Mouse (Mus musculus) kidney, embryonic 16.5 days (tissue): Measurements from ENCODE around the gene Zdhhc22. TPM values are rescaled to one million over a fixed set of nuclear protein-coding genes. Genes with fewer than 3 reads are reported as not detected.

Experiments used
- ATAC-seq: fragments of 200-750 bp; cut with Nextera tagmentation; 2 replicates; pipeline ENCODE4 v1.8.0; 2017; ENCODE audit warnings: moderate TSS enrichment; ENCODE audit not compliant: low FRiP score, low TSS enrichment
- H3K27ac ChIP-seq: fragments of 300-500 bp; sonication (generic); 2 replicates; pipeline ENCODE4 v1.5.1; 2014; ENCODE audit warnings: low read length
- H3K27me3 ChIP-seq: fragments of 300-500 bp; sonication (generic); 2 replicates; pipeline ENCODE4 v1.6.1; 2014; ENCODE audit warnings: low read length, control low read depth, mixed read lengths; ENCODE audit not compliant: insufficient read depth
- H3K36me3 ChIP-seq: fragments of 300-500 bp; sonication (generic); 2 replicates; pipeline ENCODE4 v1.6.1; 2014; ENCODE audit warnings: low read length, control low read depth, mixed read lengths; ENCODE audit not compliant: insufficient read depth
- H3K4me1 ChIP-seq: fragments of 300-500 bp; sonication (generic); 2 replicates; pipeline ENCODE4 v1.6.1; 2014; ENCODE audit warnings: low read length, control low read depth, mixed read lengths; ENCODE audit not compliant: insufficient read depth
- H3K4me2 ChIP-seq: fragments of 300-500 bp; sonication (generic); replicated peaks from 2 replicates; pipeline ENCODE4 v1.6.1; 2014; ENCODE audit warnings: low read depth, low read length
- H3K4me3 ChIP-seq: fragments of 300-500 bp; sonication (generic); 2 replicates; pipeline ENCODE4 v1.5.1; 2014; ENCODE audit warnings: mild to moderate bottlenecking, low read length
- H3K9ac ChIP-seq: fragments of 300-500 bp; sonication (generic); replicated peaks from 2 replicates; pipeline ENCODE4 v1.6.1; 2014; ENCODE audit warnings: low read length
- H3K9me3 ChIP-seq: fragments of 300-500 bp; sonication (generic); 2 replicates; pipeline ENCODE4 v1.6.1; 2016; ENCODE audit warnings: low read length, control low read depth
- WGBS: fragments of 180-500 bp; shearing (Covaris S2); extraction: QIAGEN DNeasy Blood & Tissue Kit; methylation state at CpG from one replicate; pipeline ENCODE4 v1.1.7; 2014; 5-methylcytosine and 5-hydroxymethylcytosine counted together
- polyA plus RNA-seq: library from polyadenylated mRNA; unstranded; fragments of >200 nt; fragmentation: Nextera tagmentation; extraction: Ambion mirVana; gene quantifications from 2 replicates; pipeline ENCODE4 v1.2.1, GENCODE M21; 2015

Gene Zdhhc22
- polyA plus RNA-seq, 1 experiment from 2014 or later, result not detected

GRCm38 (mm10) chr12:86945126-86945525, 45.1 kb downstream of the Zdhhc22 start:
- 0 out of 2 replicates have a peak, but pooled peaks cover 4% of the 10 kb centered on the region for H3K27me3 ChIP-seq
- H3K9ac ChIP-seq, result no peak overlapping the region
- peaks cover 26% of the 10 kb centered on the region for H3K4me1 ChIP-seq
- no peak overlapping the region for H3K27ac ChIP-seq
- no peak overlapping the region for H3K4me3 ChIP-seq
- WGBS, result 5% methylated on average over 4 of the region's 4 CpGs
- no peaks in the 10 kb centered on the region for H3K36me3 ChIP-seq
- no peak for ATAC-seq
- no peak overlapping the region for H3K4me2 ChIP-seq
- no peaks in the 10 kb centered on the region for H3K9me3 ChIP-seq

GRCm38 (mm10) chr12:86943421-86943820, 46.8 kb downstream of the Zdhhc22 start:
- no peaks in the 10 kb centered on the region for H3K9me3 ChIP-seq
- no peaks in the 10 kb centered on the region for H3K36me3 ChIP-seq
- H3K4me2 ChIP-seq, result no peak overlapping the region
- ATAC-seq, result no peak
- 0 out of 2 replicates have a peak, but pooled peaks cover 4% of the 10 kb centered on the region for H3K27me3 ChIP-seq
- no peak overlapping the region for H3K9ac ChIP-seq
- no peak overlapping the region for H3K27ac ChIP-seq
- H3K4me1 ChIP-seq, result peaks cover 13% of the 10 kb centered on the region
- 88% methylated on average over 8 of the region's 8 CpGs for whole genome bisulfite sequencing
- no peak overlapping the region for H3K4me3 ChIP-seq

GRCm38 (mm10) chr12:86941734-86942486, 48.3 kb downstream of the Zdhhc22 start:
- no peak overlapping the region for H3K27ac ChIP-seq
- 62% methylated on average over 5 of the region's 5 CpGs for WGBS
- H3K36me3 ChIP-seq, result no peaks in the 10 kb centered on the region
- no peak overlapping the region for H3K4me2 ChIP-seq
- no peak overlapping the region for H3K9ac ChIP-seq
- no peak overlapping the region for H3K4me3 ChIP-seq
- H3K27me3 ChIP-seq, result 0 out of 2 replicates have a peak, but pooled peaks cover 4% of the 10 kb centered on the region
- ATAC-seq, result no peak
- H3K9me3 ChIP-seq, result no peaks in the 10 kb centered on the region
- peaks cover 6% of the 10 kb centered on the region for H3K4me1 ChIP-seq

GRCm38 (mm10) chr12:86941173-86941572, 49.1 kb downstream of the Zdhhc22 start:
- H3K27me3 ChIP-seq, result 0 out of 2 replicates have a peak, but pooled peaks cover 4% of the 10 kb centered on the region
- peaks cover 5% of the 10 kb centered on the region for H3K4me1 ChIP-seq
- H3K4me2 ChIP-seq, result no peak overlapping the region
- H3K4me3 ChIP-seq, result no peak overlapping the region
- WGBS, result 42% methylated on average over 11 of the region's 11 CpGs
- H3K36me3 ChIP-seq, result no peaks in the 10 kb centered on the region
- H3K9me3 ChIP-seq, result no peaks in the 10 kb centered on the region
- H3K9ac ChIP-seq, result no peak overlapping the region
- ATAC-seq, result no peak
- H3K27ac ChIP-seq, result no peak overlapping the region

- 73% methylated on average over 9 of the region's 9 CpGs for WGBS
Measured at GRCm38 (mm10) chr12:86938571-86938970, 51.7 kb downstream of the Zdhhc22 start.

GRCm38 (mm10) chr12:86936587-86937343, 53.5 kb downstream of the Zdhhc22 start:
- no peaks in the 10 kb centered on the region for H3K36me3 ChIP-seq
- WGBS, result 82% methylated on average over 11 of the region's 11 CpGs
- H3K4me1 ChIP-seq, result 0 out of 2 replicates have a peak, but pooled peaks cover 6% of the 10 kb centered on the region
- H3K27ac ChIP-seq, result no peak overlapping the region
- no peak for ATAC-seq
- no peak overlapping the region for H3K4me3 ChIP-seq
- H3K27me3 ChIP-seq, result 0 out of 2 replicates have a peak, but pooled peaks cover 1% of the 10 kb centered on the region
- no peak overlapping the region for H3K9ac ChIP-seq
- H3K9me3 ChIP-seq, result no peaks in the 10 kb centered on the region
- no peak overlapping the region for H3K4me2 ChIP-seq

More at GRCm38 (mm10) chr12:86938571-86938970, 51.7 kb downstream of the Zdhhc22 start:
- no peak for ATAC-seq
- no peaks in the 10 kb centered on the region for H3K4me1 ChIP-seq
- H3K9me3 ChIP-seq, result no peaks in the 10 kb centered on the region
- H3K27me3 ChIP-seq, result 0 out of 2 replicates have a peak, but pooled peaks cover 4% of the 10 kb centered on the region
- H3K36me3 ChIP-seq, result no peaks in the 10 kb centered on the region
- H3K4me3 ChIP-seq, result no peak overlapping the region
- H3K9ac ChIP-seq, result no peak overlapping the region
- H3K27ac ChIP-seq, result no peak overlapping the region
- H3K4me2 ChIP-seq, result no peak overlapping the region

GRCm38 (mm10) chr12:86935692-86936282, 54.4 kb downstream of the Zdhhc22 start:
- H3K27me3 ChIP-seq, result no peaks in the 10 kb centered on the region
- H3K27ac ChIP-seq, result no peak overlapping the region
- WGBS, result 81% methylated on average over 8 of the region's 8 CpGs
- no peaks in the 10 kb centered on the region for H3K36me3 ChIP-seq
- no peak overlapping the region for H3K9ac ChIP-seq
- H3K4me2 ChIP-seq, result no peak overlapping the region
- 0 out of 2 replicates have a peak, but pooled peaks cover 6% of the 10 kb centered on the region for H3K4me1 ChIP-seq
- ATAC-seq, result no peak
- no peaks in the 10 kb centered on the region for H3K9me3 ChIP-seq
- H3K4me3 ChIP-seq, result no peak overlapping the region

- H3K4me3 ChIP-seq, result no peak overlapping the region
- no peaks in the 10 kb centered on the region for H3K9me3 ChIP-seq
- 58% methylated on average over 1 of the region's 1 CpGs for WGBS
- no peak overlapping the region for H3K27ac ChIP-seq
- H3K4me1 ChIP-seq, result 0 out of 2 replicates have a peak, but pooled peaks cover 6% of the 10 kb centered on the region
- no peak overlapping the region for H3K4me2 ChIP-seq
- no peak overlapping the region for H3K9ac ChIP-seq
- no peaks in the 10 kb centered on the region for H3K27me3 ChIP-seq
- ATAC-seq, result no peak
- no peaks in the 10 kb centered on the region for H3K36me3 ChIP-seq
Measured at GRCm38 (mm10) chr12:86934748-86935147, 55.5 kb downstream of the Zdhhc22 start.

GRCm38 (mm10) chr12:86932575-86932952, 57.7 kb downstream of the Zdhhc22 start:
- peaks cover 9% of the 10 kb centered on the region for H3K9me3 ChIP-seq
- H3K4me3 ChIP-seq, result no peak overlapping the region
- WGBS, result 44% methylated on average over 6 of the region's 6 CpGs
- H3K36me3 ChIP-seq, result no peaks in the 10 kb centered on the region
- no peaks in the 10 kb centered on the region for H3K27me3 ChIP-seq
- ATAC-seq, result no peak
- H3K27ac ChIP-seq, result no peak overlapping the region
- no peak overlapping the region for H3K9ac ChIP-seq
- 0 out of 2 replicates have a peak, but pooled peaks cover 6% of the 10 kb centered on the region for H3K4me1 ChIP-seq
- no peak overlapping the region for H3K4me2 ChIP-seq
